Mouse (Mus musculus) embryonic facial prominence, embryonic 12.5 days (tissue): Measurements from ENCODE around the gene Dnajb7. TPM values are rescaled to one million over a fixed set of nuclear protein-coding genes. Genes with fewer than 3 reads are reported as not detected.

Source experiments
- ATAC-seq: fragments of 200-750 bp; cut with Nextera tagmentation; 2 replicates; pipeline ENCODE4 v1.8.0; 2017; ENCODE audit not compliant: insufficient number of reproducible peaks, insufficient read depth, low FRiP score, low TSS enrichment
- H3K27ac ChIP-seq: fragments of 300-500 bp; sonication (generic); 2 replicates; pipeline ENCODE4 v1.5.1; 2016; ENCODE audit warnings: mild to moderate bottlenecking
- H3K27me3 ChIP-seq: fragments of 300-500 bp; sonication (generic); 2 replicates; pipeline ENCODE4 v1.6.1; 2016; ENCODE audit warnings: mild to moderate bottlenecking, moderate library complexity
- H3K36me3 ChIP-seq: fragments of 300-500 bp; sonication (generic); 2 replicates; pipeline ENCODE4 v1.6.1; 2016; ENCODE audit warnings: mild to moderate bottlenecking
- H3K4me1 ChIP-seq: fragments of 300-500 bp; sonication (generic); 2 replicates; pipeline ENCODE4 v1.6.1; 2016
- H3K4me2 ChIP-seq: fragments of 300-500 bp; sonication (generic); replicated peaks from 2 replicates; pipeline ENCODE4 v1.6.1; 2016; ENCODE audit warnings: mild to moderate bottlenecking, moderate library complexity
- H3K4me3 ChIP-seq: fragments of 300-500 bp; sonication (generic); 2 replicates; pipeline ENCODE4 v1.5.1; 2016; ENCODE audit warnings: mild to moderate bottlenecking
- H3K9ac ChIP-seq: fragments of 300-500 bp; sonication (generic); 2 replicates; pipeline ENCODE4 v1.6.1; 2016; ENCODE audit warnings: mild to moderate bottlenecking, moderate library complexity
- H3K9me3 ChIP-seq: fragments of 300-500 bp; sonication (generic); 2 replicates; pipeline ENCODE4 v1.6.1; 2016; ENCODE audit warnings: mild to moderate bottlenecking, moderate library complexity
- WGBS: fragments of 180-500 bp; shearing (Covaris S2); methylation state at CpG from one replicate; pipeline ENCODE4 v1.1.7; 2016; 5-methylcytosine and 5-hydroxymethylcytosine counted together
- polyA plus RNA-seq: library from polyadenylated mRNA; unstranded; fragments of >200 nt; fragmentation: Nextera tagmentation; extraction: Ambion mirVana; gene quantifications from 2 replicates; pipeline ENCODE4 v1.2.1, GENCODE M21; 2016

Dnajb7 gene
- polyA plus RNA-seq, 1 experiment from 2014 or later = 3.2 TPM

- peaks cover 48% of the 10 kb centered on the region for H3K36me3 ChIP-seq
- ATAC-seq = no peak
- H3K27me3 ChIP-seq = no peaks in the 10 kb centered on the region
- WGBS = 86% methylated on average over 1 of the region's 1 CpGs
- no peaks in the 10 kb centered on the region for H3K9me3 ChIP-seq
- H3K9ac ChIP-seq = no peak overlapping the region
- H3K4me1 ChIP-seq = peaks cover 16% of the 10 kb centered on the region
- H3K27ac ChIP-seq = no peak overlapping the region
- no peak overlapping the region for H3K4me3 ChIP-seq
- no peak overlapping the region for H3K4me2 ChIP-seq
Observed at GRCm38 (mm10) chr15:81364271-81364670, 43.8 kb downstream of the Dnajb7 start.

GRCm38 (mm10) chr15:81362501-81362900 lies 45.6 kb downstream of the Dnajb7 start:
- H3K36me3 ChIP-seq = peaks cover 35% of the 10 kb centered on the region

GRCm38 (mm10) chr15:81361417-81362015 lies 46.6 kb downstream of the Dnajb7 start:
- Histone ChIP-seq H3K4me3 (peak overlapping the region; percentile 74), H3K9me3 (no peaks in the 10 kb centered on the region), H3K4me1 (peaks cover 21% of the 10 kb centered on the region), H3K4me2 (peak overlapping the region; percentile 69), H3K27ac (peak overlapping the region; percentile 81), H3K36me3 (peaks cover 25% of the 10 kb centered on the region), H3K27me3 (no peaks in the 10 kb centered on the region), H3K9ac (no peak overlapping the region)
- no peak for ATAC-seq
- 48% methylated on average over 10 of the region's 10 CpGs for WGBS

More at GRCm38 (mm10) chr15:81362501-81362900, 45.6 kb downstream of the Dnajb7 start:
- peaks cover 21% of the 10 kb centered on the region for H3K4me1 ChIP-seq
- H3K4me3 ChIP-seq = no peak overlapping the region
- 64% methylated on average over 1 of the region's 1 CpGs for WGBS
- no peak for ATAC-seq
- H3K27me3 ChIP-seq = no peaks in the 10 kb centered on the region
- no peak overlapping the region for H3K27ac ChIP-seq
- H3K9me3 ChIP-seq = no peaks in the 10 kb centered on the region
- H3K4me2 ChIP-seq = no peak overlapping the region
- no peak overlapping the region for H3K9ac ChIP-seq

- H3K9ac ChIP-seq = peak overlapping the region; percentile 76; the same call in 1 of the 2 replicates
- no peaks in the 10 kb centered on the region for H3K27me3 ChIP-seq
- peak overlapping the region; percentile 81 for H3K27ac ChIP-seq
- peak overlapping the region; percentile 74 for H3K4me3 ChIP-seq
- peak; percentile 24; the same call in 1 of the 2 replicates for ATAC-seq
- peak overlapping the region; percentile 69 for H3K4me2 ChIP-seq
- 45% methylated on average over 6 of the region's 6 CpGs for WGBS
- H3K36me3 ChIP-seq = peaks cover 21% of the 10 kb centered on the region
- H3K9me3 ChIP-seq = no peaks in the 10 kb centered on the region
- peaks cover 21% of the 10 kb centered on the region for H3K4me1 ChIP-seq
Observed at GRCm38 (mm10) chr15:81361022-81361404, 47.1 kb downstream of the Dnajb7 start.

GRCm38 (mm10) chr15:81360345-81361021 lies 47.6 kb downstream of the Dnajb7 start, which contains the start of gene Slc25a17:
TSS of gene Slc25a17 (minus strand) at chr15:81360812.
- Histone ChIP-seq H3K4me2 (peak within 1 kb of the TSS; percentile 69), H3K9ac (peak within 1 kb of the TSS; percentile 76), H3K4me1 (peaks cover 21% of the 10 kb centered on the region), H3K9me3 (no peaks in the 10 kb centered on the region), H3K27ac (peak within 1 kb of the TSS; percentile 81), H3K4me3 (peak within 1 kb of the TSS; percentile 74), H3K36me3 (peaks cover 17% of the 10 kb centered on the region), H3K27me3 (no peaks in the 10 kb centered on the region)
- WGBS = 1% methylated on average over 30 of the region's 30 CpGs
- ATAC-seq = peak; percentile 99

- Histone ChIP-seq H3K36me3 (peaks cover 10% of the 10 kb centered on the region), H3K27ac (no peak overlapping the region), H3K9ac (no peak overlapping the region), H3K4me3 (peak overlapping the region; percentile 74), H3K27me3 (no peaks in the 10 kb centered on the region), H3K4me2 (peak overlapping the region; percentile 69), H3K4me1 (peaks cover 21% of the 10 kb centered on the region), H3K9me3 (no peaks in the 10 kb centered on the region)
- ATAC-seq = no peak
- 90% methylated on average over 5 of the region's 5 CpGs for WGBS
Observed at GRCm38 (mm10) chr15:81359421-81359820, 48.7 kb downstream of the Dnajb7 start.

- Histone ChIP-seq H3K9me3 (no peaks in the 10 kb centered on the region), H3K9ac (no peak overlapping the region), H3K4me2 (no peak overlapping the region), H3K27me3 (no peaks in the 10 kb centered on the region), H3K36me3 (peaks cover 5% of the 10 kb centered on the region), H3K4me1 (peaks cover 21% of the 10 kb centered on the region), H3K4me3 (no peak overlapping the region), H3K27ac (no peak overlapping the region)
- no peak for ATAC-seq
- 80% methylated on average over 3 of the region's 3 CpGs for WGBS
Observed at GRCm38 (mm10) chr15:81358943-81359342, 49.2 kb downstream of the Dnajb7 start.

- H3K36me3 ChIP-seq = no peaks in the 10 kb centered on the region
- no peaks in the 10 kb centered on the region for H3K27me3 ChIP-seq
- no peak overlapping the region for H3K27ac ChIP-seq
- ATAC-seq = no peak
- no peak overlapping the region for H3K9ac ChIP-seq
- H3K4me1 ChIP-seq = peaks cover 21% of the 10 kb centered on the region
- no peak overlapping the region for H3K4me3 ChIP-seq
- H3K4me2 ChIP-seq = no peak overlapping the region
- H3K9me3 ChIP-seq = no peaks in the 10 kb centered on the region
- WGBS = 55% methylated on average over 5 of the region's 5 CpGs
Observed at GRCm38 (mm10) chr15:81356946-81357345, 51.2 kb downstream of the Dnajb7 start.

Other genes with a start within 250 kb of the Dnajb7 start
- gene Mrtfa, start 217.5 kb downstream of the Dnajb7 start, polyA plus RNA-seq = 23.6 and 30.4 TPM in 2 replicates
- gene Mchr1, start 172.8 kb downstream of the Dnajb7 start, polyA plus RNA-seq = 0.93 and 1.0 TPM in 2 replicates
- 112 TPM in 2 replicates for gene Slc25a17, start 47.5 kb downstream of the Dnajb7 start, polyA plus RNA-seq
- 199 and 207 TPM in 2 replicates for gene St13, start 8.2 kb downstream of the Dnajb7 start, polyA plus RNA-seq
- 13.1 and 13.3 TPM in 2 replicates for gene Xpnpep3, start 8.2 kb downstream of the Dnajb7 start, polyA plus RNA-seq
- gene Rbx1, start 58.0 kb upstream of the Dnajb7 start, polyA plus RNA-seq = 507 and 513 TPM in 2 replicates
- gene Ep300, start 177.1 kb upstream of the Dnajb7 start, polyA plus RNA-seq = 21.0 and 22.5 TPM in 2 replicates